Mouse (Mus musculus) midbrain, embryonic 10.5 days (tissue): ENCODE results near the gene P2rx3. TPM values are rescaled to one million over a fixed set of nuclear protein-coding genes. Genes with fewer than 3 reads are reported as not detected.
A peak's percentile ranks its signal among the peaks of the same experiment; 100 is the strongest.

Experiments used
- DNase-seq: peaks from one replicate; pipeline ENCODE4 v3.0.0-alpha.2; 2017; ENCODE audit warnings: low spot score
- H3K27ac ChIP-seq: fragments of 300-500 bp; sonication (generic); replicated peaks from 2 replicates; pipeline ENCODE4 v1.5.1; 2016; ENCODE audit warnings: mild to moderate bottlenecking
- H3K27me3 ChIP-seq: fragments of 300-500 bp; sonication (generic); 2 replicates; pipeline ENCODE4 v1.6.1; 2016; ENCODE audit warnings: low read depth, mild to moderate bottlenecking; ENCODE audit not compliant: poor library complexity, severe bottlenecking
- H3K36me3 ChIP-seq: fragments of 300-500 bp; sonication (generic); 2 replicates; pipeline ENCODE4 v1.6.1; 2016; ENCODE audit warnings: mild to moderate bottlenecking, moderate library complexity
- H3K4me1 ChIP-seq: fragments of 300-500 bp; sonication (generic); 2 replicates; pipeline ENCODE4 v1.6.1; 2016
- H3K4me3 ChIP-seq: fragments of 300-500 bp; sonication (generic); 2 replicates; pipeline ENCODE4 v1.5.1; 2016; ENCODE audit warnings: mild to moderate bottlenecking, moderate library complexity
- H3K9me3 ChIP-seq: fragments of 300-500 bp; sonication (generic); replicated peaks from 2 replicates; pipeline ENCODE4 v1.6.1; 2016; ENCODE audit warnings: mild to moderate bottlenecking
- WGBS: fragments of 180-500 bp; shearing (Covaris S2); methylation state at CpG from one replicate; pipeline ENCODE4 v1.1.7; 2016; 5-methylcytosine and 5-hydroxymethylcytosine counted together
- polyA plus RNA-seq: library from polyadenylated mRNA; unstranded; fragments of >200 nt; fragmentation: Nextera tagmentation; extraction: Ambion mirVana; gene quantifications from 2 replicates; pipeline ENCODE4 v1.2.1, GENCODE M21; 2016

Gene P2rx3
- polyA plus RNA-seq, 1 experiment from 2014 or later: 4.7 TPM

DNA sequence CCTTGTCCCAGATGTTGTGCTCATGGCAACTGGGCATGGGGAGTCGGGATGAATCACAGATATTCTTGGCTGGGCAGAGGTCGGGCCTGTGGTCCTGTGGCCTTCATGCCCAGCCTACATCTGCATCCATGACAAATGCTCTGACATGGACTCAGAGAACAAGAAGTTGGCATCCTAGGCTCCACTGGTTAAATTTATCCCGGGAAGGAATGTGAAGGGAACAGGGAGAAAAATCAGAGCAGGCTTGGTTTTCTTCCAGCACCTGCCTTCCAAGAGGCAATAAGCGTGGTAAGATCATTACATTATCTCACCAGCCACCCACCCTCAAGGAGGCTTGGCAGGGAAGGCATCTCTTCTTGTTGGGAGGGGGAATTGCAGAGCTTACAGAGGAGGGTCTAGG, 32.9 kb downstream of the P2rx3 start:
- Histone ChIP-seq H3K27me3 (no peaks in the 10 kb centered on the region), H3K4me1 (no peaks in the 10 kb centered on the region), H3K27ac (no peak overlapping the region), H3K4me3 (no peak overlapping the region), H3K9me3 (no peaks in the 10 kb centered on the region), H3K36me3 (no peaks in the 10 kb centered on the region)
- WGBS: 90% methylated on average over 4 of the region's 4 CpGs
- DNase-seq: no peak

GRCm38 (mm10) chr2:85002575-85002974, 34.7 kb downstream of the P2rx3 start:
- no peaks in the 10 kb centered on the region for H3K36me3 ChIP-seq
- no peak overlapping the region for H3K27ac ChIP-seq
- no peaks in the 10 kb centered on the region for H3K27me3 ChIP-seq
- no peaks in the 10 kb centered on the region for H3K4me1 ChIP-seq
- 86% methylated on average over 7 of the region's 8 CpGs for WGBS
- no peak for DNase-seq
- no peaks in the 10 kb centered on the region for H3K9me3 ChIP-seq
- no peak overlapping the region for H3K4me3 ChIP-seq

GRCm38 (mm10) chr2:85001497-85001896, 35.8 kb downstream of the P2rx3 start:
- Histone ChIP-seq H3K4me1 (no peaks in the 10 kb centered on the region), H3K4me3 (no peak overlapping the region), H3K9me3 (no peaks in the 10 kb centered on the region), H3K27ac (no peak overlapping the region), H3K27me3 (no peaks in the 10 kb centered on the region), H3K36me3 (no peaks in the 10 kb centered on the region)
- no peak for DNase-seq
- WGBS: 81% methylated on average over 13 of the region's 13 CpGs

- H3K27ac ChIP-seq: no peak overlapping the region
- H3K4me3 ChIP-seq: no peak overlapping the region
- no peak for DNase-seq
- 84% methylated on average over 3 of the region's 3 CpGs for WGBS
- no peaks in the 10 kb centered on the region for H3K27me3 ChIP-seq
- no peaks in the 10 kb centered on the region for H3K36me3 ChIP-seq
- H3K4me1 ChIP-seq: no peaks in the 10 kb centered on the region
- no peaks in the 10 kb centered on the region for H3K9me3 ChIP-seq
Observed at GRCm38 (mm10) chr2:84999486-85000181, 37.6 kb downstream of the P2rx3 start.

DNA sequence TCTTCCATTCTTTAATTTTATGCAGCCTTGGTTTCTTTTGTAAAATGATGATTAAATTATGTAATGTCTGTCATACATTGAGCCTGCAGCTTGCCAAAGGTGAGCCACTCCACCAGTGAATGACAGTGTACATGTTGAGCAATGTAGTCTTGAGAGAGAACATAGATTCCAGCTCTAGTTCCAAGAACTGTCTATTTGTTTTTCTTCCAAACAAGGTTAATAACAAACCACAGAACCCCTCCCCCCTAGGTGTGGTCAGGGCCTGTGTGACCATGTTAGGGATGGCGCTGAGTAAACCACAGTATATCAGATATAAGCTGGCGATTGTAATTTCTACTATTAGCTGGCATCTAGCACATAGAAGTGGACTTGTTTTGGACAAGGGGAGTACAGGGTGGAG, 40.9 kb downstream of the P2rx3 start:
- Histone ChIP-seq H3K9me3 (no peaks in the 10 kb centered on the region), H3K27me3 (no peaks in the 10 kb centered on the region), H3K27ac (no peak overlapping the region), H3K36me3 (no peaks in the 10 kb centered on the region), H3K4me1 (no peaks in the 10 kb centered on the region), H3K4me3 (no peak overlapping the region)
- 90% methylated on average over 2 of the region's 2 CpGs for WGBS
- DNase-seq: no peak

DNA sequence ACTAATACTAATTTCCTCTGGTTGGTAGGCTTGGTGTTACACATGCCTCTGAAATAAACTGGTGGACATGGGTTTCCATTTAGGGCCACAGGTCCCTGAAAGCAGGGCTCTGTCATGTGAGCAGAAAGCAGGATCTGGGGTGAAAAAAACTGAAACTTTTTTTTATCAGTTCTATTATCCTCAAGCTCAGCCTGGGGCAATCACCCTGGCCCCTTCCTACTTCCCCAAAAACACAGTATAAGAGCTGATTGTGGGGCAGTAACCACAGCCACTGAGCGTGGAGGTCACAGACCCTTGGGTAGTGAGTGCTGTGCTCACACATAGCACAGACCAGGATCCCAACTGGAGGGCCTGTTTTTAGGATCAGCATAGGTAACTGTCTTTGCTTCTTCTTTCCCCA, 49.3 kb downstream of the P2rx3 start, which contains the start of gene Prg3:
Gene Prg3 (plus strand): TSS at position 286 of the 400 bp plus-strand sequence.
- no peaks in the 10 kb centered on the region for H3K36me3 ChIP-seq
- WGBS: 88% methylated on average over 1 of the region's 1 CpGs
- no peaks in the 10 kb centered on the region for H3K4me1 ChIP-seq
- H3K4me3 ChIP-seq: no peak within 1 kb of the TSS
- no peak for DNase-seq
- H3K27me3 ChIP-seq: no peaks in the 10 kb centered on the region
- H3K27ac ChIP-seq: no peak within 1 kb of the TSS
- H3K9me3 ChIP-seq: no peaks in the 10 kb centered on the region

GRCm38 (mm10) chr2:84980188-84980587, 57.1 kb downstream of the P2rx3 start, which contains the start of gene Prg2:
Prg2 (plus strand) TSS chr2:84980461.
- 41% methylated on average over 1 of the region's 1 CpGs for WGBS
- no peak for DNase-seq
- no peaks in the 10 kb centered on the region for H3K27me3 ChIP-seq
- no peak within 1 kb of the TSS for H3K4me3 ChIP-seq
- no peaks in the 10 kb centered on the region for H3K9me3 ChIP-seq
- no peak within 1 kb of the TSS for H3K27ac ChIP-seq
- H3K4me1 ChIP-seq: no peaks in the 10 kb centered on the region
- H3K36me3 ChIP-seq: no peaks in the 10 kb centered on the region

DNA sequence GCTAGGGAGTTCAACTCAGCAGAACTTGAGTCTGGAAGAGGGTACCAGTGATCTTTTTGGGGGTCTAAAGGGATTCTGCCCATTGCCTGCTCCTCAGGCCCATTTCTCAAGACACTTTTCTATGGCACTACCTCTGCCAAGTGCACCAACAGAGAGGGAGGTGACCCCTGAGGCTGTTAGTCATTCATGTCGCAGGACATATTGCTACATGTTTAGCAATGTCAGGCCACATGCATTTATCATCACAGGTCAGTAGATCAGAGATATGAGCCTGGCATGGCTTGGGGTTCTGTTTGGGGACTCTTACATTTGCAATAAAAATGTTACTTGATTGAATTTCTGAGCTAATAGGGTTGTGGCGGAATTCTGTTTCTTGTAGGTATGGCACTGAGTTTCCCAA, 61.7 kb downstream of the P2rx3 start:
- H3K9me3 ChIP-seq: no peaks in the 10 kb centered on the region
- no peaks in the 10 kb centered on the region for H3K27me3 ChIP-seq
- no peaks in the 10 kb centered on the region for H3K4me1 ChIP-seq
- no peak overlapping the region for H3K4me3 ChIP-seq
- no peaks in the 10 kb centered on the region for H3K36me3 ChIP-seq
- no peak overlapping the region for H3K27ac ChIP-seq
- no peak for DNase-seq
- WGBS: 86% methylated on average over 2 of the region's 2 CpGs

GRCm38 (mm10) chr2:84967318-84967991, 69.8 kb downstream of the P2rx3 start:
- WGBS: 90% methylated on average over 5 of the region's 5 CpGs
- Histone ChIP-seq H3K36me3 (no peaks in the 10 kb centered on the region), H3K4me3 (no peak overlapping the region), H3K4me1 (peaks cover 16% of the 10 kb centered on the region), H3K27me3 (no peaks in the 10 kb centered on the region), H3K9me3 (no peaks in the 10 kb centered on the region), H3K27ac (no peak overlapping the region)
- no peak for DNase-seq

DNA sequence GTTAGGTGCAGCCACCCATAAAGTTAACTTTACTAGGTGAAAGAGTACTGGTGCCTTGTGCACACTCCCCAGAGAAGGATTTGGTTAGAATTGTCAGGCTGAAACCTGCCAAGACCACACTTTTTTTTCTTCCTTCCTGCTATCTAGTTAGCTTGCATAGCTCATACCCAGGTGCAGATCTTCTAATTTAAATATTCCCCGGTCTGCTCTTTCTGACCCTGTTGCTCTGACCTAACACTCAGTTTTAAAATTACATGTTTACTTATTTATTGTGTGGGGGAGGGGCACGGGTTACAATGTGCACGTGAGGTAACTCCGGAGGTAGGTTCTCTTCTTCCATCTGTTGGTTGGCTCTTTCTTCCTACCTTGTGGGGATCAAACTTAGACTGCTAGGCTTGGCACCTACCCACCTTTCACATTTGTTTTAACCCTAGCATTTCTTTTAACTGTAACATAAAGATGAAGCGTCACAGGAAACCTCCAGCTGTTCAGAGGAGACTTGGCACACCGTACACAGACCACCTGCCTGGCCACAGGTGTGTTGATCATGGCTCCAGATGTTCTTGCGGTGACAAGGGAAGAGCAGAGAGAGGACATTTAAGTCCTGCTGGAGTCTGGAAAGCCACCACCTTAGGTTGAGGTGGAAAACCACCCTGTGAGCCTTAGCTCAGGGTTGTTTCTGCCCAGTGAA, 73.0 kb downstream of the P2rx3 start:
- H3K36me3 ChIP-seq: no peaks in the 10 kb centered on the region
- no peaks in the 10 kb centered on the region for H3K9me3 ChIP-seq
- H3K27ac ChIP-seq: peak overlapping the region; percentile 65
- no peak for DNase-seq
- H3K4me3 ChIP-seq: no peak overlapping the region
- H3K4me1 ChIP-seq: peaks cover 28% of the 10 kb centered on the region
- WGBS: 91% methylated on average over 7 of the region's 7 CpGs
- no peaks in the 10 kb centered on the region for H3K27me3 ChIP-seq

DNA sequence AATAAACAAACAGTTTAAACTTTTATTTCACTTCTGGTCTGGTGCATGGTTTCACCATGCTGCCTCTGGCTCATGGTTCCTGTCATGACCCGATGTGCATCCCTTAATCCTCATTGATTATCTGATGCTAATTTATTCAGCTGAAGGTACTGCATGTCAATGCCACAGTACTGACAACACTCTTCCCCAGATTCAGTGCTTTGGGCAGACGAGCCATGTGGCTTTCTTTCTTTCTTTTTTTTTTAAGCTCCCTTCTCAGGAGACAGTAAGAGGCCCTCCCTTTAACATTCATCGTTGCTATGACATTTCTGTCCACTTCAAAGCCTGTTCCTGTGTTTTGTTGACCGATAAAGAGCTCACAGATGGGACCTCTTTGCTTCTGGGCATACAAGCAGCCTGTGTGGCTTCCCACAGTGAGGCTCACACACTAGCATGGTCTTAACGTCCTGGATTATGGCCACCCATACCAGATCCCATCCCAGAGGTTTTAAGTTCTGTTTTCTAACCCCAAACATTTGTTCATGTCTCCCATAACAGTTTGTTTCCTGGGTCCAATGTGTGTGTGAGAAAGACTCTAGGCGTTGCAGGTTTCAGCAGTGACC, 74.3 kb downstream of the P2rx3 start:
- DNase-seq: peak; percentile 25
- Histone ChIP-seq H3K9me3 (no peaks in the 10 kb centered on the region), H3K4me1 (peaks cover 28% of the 10 kb centered on the region), H3K36me3 (no peaks in the 10 kb centered on the region), H3K27me3 (no peaks in the 10 kb centered on the region), H3K27ac (peak overlapping the region; percentile 65), H3K4me3 (no peak overlapping the region)
- WGBS: 28% methylated on average over 6 of the region's 6 CpGs

- no peak for DNase-seq
- 72% methylated on average over 3 of the region's 3 CpGs for WGBS
- no peaks in the 10 kb centered on the region for H3K9me3 ChIP-seq
Observed at GRCm38 (mm10) chr2:84961901-84962300, 75.4 kb downstream of the P2rx3 start.

More at GRCm38 (mm10) chr2:84961901-84962300, 75.4 kb downstream of the P2rx3 start:
- peaks cover 28% of the 10 kb centered on the region for H3K4me1 ChIP-seq
- H3K36me3 ChIP-seq: no peaks in the 10 kb centered on the region
- H3K4me3 ChIP-seq: no peak overlapping the region
- no peaks in the 10 kb centered on the region for H3K27me3 ChIP-seq
- 0 out of 2 replicates have a peak overlapping the region, but pooled peaks have one; percentile 65 for H3K27ac ChIP-seq
